Mouse (Mus musculus) spleen, postnatal 0 days (tissue): ENCODE data around the gene Rab30. TPM values are rescaled to one million over a fixed set of nuclear protein-coding genes. Genes with fewer than 3 reads are reported as not detected.

Experiments used
- polyA plus RNA-seq: library from polyadenylated mRNA; unstranded; fragments of >200 nt; fragmentation: Nextera tagmentation; extraction: Ambion mirVana; gene quantifications from 2 replicates; pipeline ENCODE4 v1.2.1, GENCODE M21; 2015

The Rab30 gene
- 7.3 and 7.6 TPM in 2 replicates for polyA plus RNA-seq

GRCm38 (mm10) chr7:92741152-92741860 lies at the start of gene Rab30:
Gene Rab30 (plus strand): TSS chr7:92741603.

GRCm38 (mm10) chr7:92874116-92874675 lies 132.8 kb downstream of the Rab30 start, which contains the start of the genes Ddias and Prcp:
Gene Ddias (minus strand): TSS chr7:92874247.
Gene Prcp (plus strand): TSS chr7:92874470.

Other genes starting within 250 kb of the Rab30 start
- gene Ccdc90b, start 180.5 kb upstream of the Rab30 start, polyA plus RNA-seq, result 20.0 and 21.3 TPM in 2 replicates
- gene Ankrd42, start 104.5 kb upstream of the Rab30 start, polyA plus RNA-seq, result 0.89 and 1.0 TPM in 2 replicates
- gene Pcf11, start 71.7 kb upstream of the Rab30 start, polyA plus RNA-seq, result 15.3 and 16.6 TPM in 2 replicates
- 10.0 and 10.2 TPM in 2 replicates for gene Ddias, start 132.6 kb downstream of the Rab30 start, polyA plus RNA-seq
- gene Prcp, start 132.9 kb downstream of the Rab30 start, polyA plus RNA-seq, result 34.2 and 35.9 TPM in 2 replicates